ENCODE assay signal across 17 mouse cellular contexts in the genomic region with DNA sequence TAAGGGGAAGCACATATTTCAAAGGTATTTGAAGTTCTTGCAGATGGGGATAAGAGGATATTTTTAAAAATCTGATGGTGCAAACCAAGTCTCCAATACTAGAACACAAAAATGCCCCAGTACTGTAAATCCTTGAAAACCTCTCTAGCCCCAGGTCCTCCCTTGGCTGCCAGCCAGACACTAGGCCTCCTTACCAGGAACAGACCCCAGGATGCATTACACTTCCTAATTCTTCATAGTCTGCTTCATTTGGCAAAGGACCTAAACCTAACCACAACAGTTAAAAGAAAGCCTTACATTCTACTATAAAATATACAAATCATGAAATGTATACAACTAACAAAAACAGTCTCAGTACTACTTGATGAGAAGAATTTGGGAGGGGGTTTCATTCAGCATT.
DNase-seq lines count a peak whose midpoint lies in the region; ATAC-seq and TF ChIP-seq lines count a peak whose summit lies in the region.
"Had no signal": no experiment of that assay in that cellular context is flagged by ENCODE, and none has a peak within 500 bp of the region (broad histone marks: within the 10 kb centered on the region; RNA-seq: fewer than 3 reads in every experiment).

No protein-coding gene starts in this region.

- H3K27ac ChIP-seq in cerebellum, adult 2 months (ENCODE audit: insufficient read depth, low read length), result no peak overlapping the region
- H3K27ac ChIP-seq in midbrain, embryonic 14.5 days (replicated peaks; ENCODE audit: low read depth, low read length), result no peak overlapping the region
- no peak overlapping the region for H3K27ac ChIP-seq in midbrain, embryonic 15.5 days
- H3K27ac ChIP-seq: hindbrain, embryonic 13.5 days; neural tube, embryonic 13.5 days had no signal

- TF ChIP-seq CTCF in cerebellum, adult 2 months (IDR thresholded peaks at IDR 0.05; ENCODE audit: borderline replicate concordance, insufficient read depth, low read depth, low read length), result no peak

- no peak for ATAC-seq in midbrain, embryonic 14.5 days (ENCODE audit: low FRiP score, low TSS enrichment)
- ATAC-seq in midbrain, embryonic 15.5 days (replicated peaks), result no peak
- ATAC-seq: activated CD4-positive, CD25-positive, alpha-beta regulatory T cell, adult 4 months; forebrain, embryonic 14.5 days; liver, postnatal 0 days had no signal

- TF ChIP-seq POLR2A in cerebellum, adult 2 months (IDR thresholded peaks at IDR 0.05; ENCODE audit: borderline replicate concordance, insufficient read depth, low read length), result no peak

- no peaks in the 10 kb centered on the region for H3K36me3 ChIP-seq in midbrain, embryonic 14.5 days (ENCODE audit: control insufficient read depth, insufficient read depth, low read length)
- H3K36me3 ChIP-seq in midbrain, embryonic 15.5 days (replicated peaks), result no peaks in the 10 kb centered on the region
- H3K36me3 ChIP-seq: hindbrain, embryonic 13.5 days; neural tube, embryonic 13.5 days had no signal

- H3K27me3 ChIP-seq in cerebellum, adult 2 months (ENCODE audit: control insufficient read depth, insufficient read depth, low read length), result no peaks in the 10 kb centered on the region
- H3K27me3 ChIP-seq in midbrain, embryonic 14.5 days (ENCODE audit: control insufficient read depth, insufficient read depth, low read length), result no peaks in the 10 kb centered on the region
- no peaks in the 10 kb centered on the region for H3K27me3 ChIP-seq in midbrain, embryonic 15.5 days (replicated peaks)
- H3K27me3 ChIP-seq: CH12.LX; hindbrain, embryonic 13.5 days; neural tube, embryonic 13.5 days had no signal

- H3K4me3 ChIP-seq in cerebellum, adult 2 months (replicated peaks; ENCODE audit: insufficient read depth, low read depth, low read length), result no peak overlapping the region
- no peak overlapping the region for H3K4me3 ChIP-seq in midbrain, embryonic 14.5 days (replicated peaks; ENCODE audit: low read depth, low read length)
- H3K4me3 ChIP-seq in midbrain, embryonic 15.5 days, result no peak overlapping the region
- H3K4me3 ChIP-seq: hindbrain, embryonic 13.5 days; neural tube, embryonic 13.5 days had no signal

- no peaks in the 10 kb centered on the region for H3K4me1 ChIP-seq in cerebellum, adult 2 months (ENCODE audit: control insufficient read depth, insufficient read depth, low read length)
- H3K4me1 ChIP-seq in midbrain, embryonic 14.5 days (ENCODE audit: control insufficient read depth, insufficient read depth, low read length), result no peaks in the 10 kb centered on the region
- no peaks in the 10 kb centered on the region for H3K4me1 ChIP-seq in midbrain, embryonic 15.5 days
- H3K4me1 ChIP-seq: hindbrain, embryonic 13.5 days; neural tube, embryonic 13.5 days had no signal

- H3K4me2 ChIP-seq in midbrain, embryonic 14.5 days (ENCODE audit: low read length), result no peak overlapping the region
- H3K4me2 ChIP-seq in midbrain, embryonic 15.5 days, result no peak overlapping the region
- H3K4me2 ChIP-seq: hindbrain, embryonic 13.5 days; neural tube, embryonic 13.5 days had no signal

- no peak overlapping the region for H3K9ac ChIP-seq in midbrain, embryonic 14.5 days (replicated peaks; ENCODE audit: low read length)
- no peak overlapping the region for H3K9ac ChIP-seq in midbrain, embryonic 15.5 days
- H3K9ac ChIP-seq: hindbrain, embryonic 13.5 days; liver, postnatal 0 days; neural tube, embryonic 13.5 days had no signal

- H3K9me3 ChIP-seq in midbrain, embryonic 14.5 days (ENCODE audit: control insufficient read depth, low read length), result no peaks in the 10 kb centered on the region
- H3K9me3 ChIP-seq in midbrain, embryonic 15.5 days, result no peaks in the 10 kb centered on the region
- H3K9me3 ChIP-seq: hindbrain, embryonic 13.5 days; neural tube, embryonic 13.5 days had no signal

- DNase-seq in cerebellum, postnatal 10 days, result peak; percentile 16 to 28
- no peak for DNase-seq in cerebellum, adult 2 months
- DNase-seq in kidney, postnatal 10 days, result peak; percentile 19
- no peak for DNase-seq in kidney, adult 11 months
- DNase-seq in midbrain, embryonic 14.5 days, result peak; percentile 5
- peak; percentile 18 for DNase-seq in forelimb bud, embryonic 11.5 days (ENCODE audit: low read depth, low spot score)
- no peak for DNase-seq in spleen, adult 18-20 months
- DNase-seq: adrenal gland, postnatal 36 days; heart, adult 18-20 months; liver, postnatal 0 days; thymus, adult 18-20 months had no signal

Comparison
In these comparisons a context has a peak if more than half of its experiments do, and no peak if none do; other contexts are left out.
1. DNase-seq: peak in cerebellum, postnatal 10 days (2 of 2), kidney, postnatal 10 days (single experiment), midbrain, embryonic 14.5 days (single experiment) and forelimb bud, embryonic 11.5 days (single experiment); none in cerebellum, adult 2 months (0 of 2), kidney, adult 11 months (single experiment) and spleen, adult 18-20 months (0 of 2).